Mouse (Mus musculus) C2C12 (cell line): ENCODE data around the gene Dscaml1.

ENCODE experiments used
- CEBPB ChIP-seq: IDR thresholded peaks from one replicate; pipeline ENCODE4 v1.6.1; 2011; ENCODE audit warnings: low read depth, mild to moderate bottlenecking, control low read depth, moderate library complexity
- CTCF ChIP-seq: IDR thresholded peaks from one replicate; pipeline ENCODE4 v1.5.1; 2011; ENCODE audit not compliant: control insufficient read depth, insufficient read depth, insufficient read length
- MYOD1 ChIP-seq: IDR thresholded peaks from one replicate; pipeline ENCODE4 v1.6.1; 2011; ENCODE audit warnings: low read depth; ENCODE audit not compliant: control insufficient read depth, insufficient read length
- MYOG ChIP-seq: IDR thresholded peaks from one replicate; pipeline ENCODE4 v1.6.1; 2011; ENCODE audit not compliant: control insufficient read depth, insufficient read length; ENCODE audit errors: extremely low read depth

GRCm38 (mm10) chr9:45486665-45487074 is 60.2 kb downstream of the Dscaml1 start:
- TF ChIP-seq CTCF (no peak), CEBPB (no peak), MYOD1 (no peak), MYOG (no peak)
